Mouse (Mus musculus): Measurements from ENCODE around the gene B3gnt6. TPM values are rescaled to one million over a fixed set of nuclear protein-coding genes. Genes with fewer than 3 reads are reported as not detected.

B3gnt6 gene
- polyA plus RNA-seq, 1 experiment: 1.1 TPM

DNA sequence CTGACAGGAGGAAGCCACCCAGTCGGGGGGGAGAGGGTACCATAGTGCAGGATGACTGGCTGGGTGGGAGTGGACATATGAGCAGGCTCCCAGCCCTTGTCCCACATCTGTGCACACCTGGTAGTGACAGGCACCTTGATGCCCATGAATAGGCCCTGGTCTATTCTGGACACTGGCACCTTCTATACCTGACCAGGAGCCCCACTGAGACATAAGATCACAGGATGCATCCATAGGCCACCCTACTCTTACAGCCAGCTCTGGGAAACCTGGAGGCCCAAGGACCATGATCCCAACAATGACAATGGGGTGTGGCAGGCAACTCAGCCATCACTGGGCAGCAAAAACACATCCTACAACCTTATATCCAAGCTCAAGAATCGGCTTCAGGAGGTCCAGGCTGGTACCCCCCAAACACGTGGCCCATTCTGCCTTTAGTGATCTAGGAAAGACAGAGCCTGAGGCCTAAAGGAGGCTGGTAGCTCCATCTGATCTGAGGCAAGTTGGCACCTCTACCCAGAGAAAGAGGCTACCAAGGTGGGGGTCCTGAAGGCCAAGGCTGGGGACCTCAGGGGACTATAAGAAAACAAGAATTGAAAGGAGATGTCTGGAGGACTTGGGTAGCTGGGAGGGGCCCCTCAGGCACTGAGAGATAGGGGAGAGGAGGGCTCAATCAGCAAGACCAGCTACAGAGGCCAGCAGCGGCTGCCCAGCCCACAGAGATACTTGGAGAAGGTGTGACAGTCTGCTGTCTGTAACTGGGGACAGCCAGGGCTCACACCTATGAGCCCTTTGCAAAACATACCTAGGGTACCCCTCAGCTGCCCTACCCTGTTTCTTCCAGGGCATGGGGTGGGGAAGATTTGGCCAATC, 24.2 kb downstream of the B3gnt6 start:
- TF ChIP-seq CTCF (IDR thresholded peaks at IDR 0.05; ENCODE audit: borderline replicate concordance, insufficient read depth, low read depth, low read length): no peak
- no peak for TF ChIP-seq POLR2A (IDR thresholded peaks at IDR 0.05; ENCODE audit: borderline replicate concordance, insufficient read depth, low read length)
- H3K27ac ChIP-seq (ENCODE audit: insufficient read depth, low read length): no peak overlapping the region
- H3K27me3 ChIP-seq (ENCODE audit: control insufficient read depth, insufficient read depth, low read length): no peaks in the 10 kb centered on the region
- no peak overlapping the region for H3K4me3 ChIP-seq (replicated peaks; ENCODE audit: insufficient read depth, low read depth, low read length)
- 91% methylated on average over 4 of the region's 4 CpGs for WGBS
- H3K4me1 ChIP-seq (ENCODE audit: control insufficient read depth, insufficient read depth, low read length): peaks cover 22% of the 10 kb centered on the region
- DNase-seq: no peak

DNA sequence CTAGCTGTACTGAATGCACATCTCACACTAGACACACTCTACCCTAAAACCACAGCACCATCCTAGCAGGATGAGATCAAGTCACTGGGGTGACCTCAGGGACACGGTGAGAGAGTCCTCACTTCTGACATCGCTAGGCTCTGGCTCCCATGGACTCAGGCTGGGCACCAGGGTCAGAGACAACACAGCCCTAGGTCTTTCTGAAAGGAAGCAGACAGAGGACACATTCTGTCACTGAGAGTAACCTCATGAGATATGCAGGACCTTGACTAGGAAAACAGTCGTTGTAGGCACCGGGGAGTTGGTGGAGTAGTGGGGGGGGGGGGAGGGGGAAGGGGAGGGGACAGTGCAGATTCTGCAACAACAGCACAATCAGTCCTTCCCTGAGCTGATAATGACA, 25.9 kb downstream of the B3gnt6 start:
- TF ChIP-seq POLR2A (IDR thresholded peaks at IDR 0.05; ENCODE audit: borderline replicate concordance, insufficient read depth, low read length) (no peak), CTCF (IDR thresholded peaks at IDR 0.05; ENCODE audit: borderline replicate concordance, insufficient read depth, low read depth, low read length) (no peak)
- 73% methylated on average over 4 of the region's 4 CpGs for WGBS
- no peaks in the 10 kb centered on the region for H3K27me3 ChIP-seq (ENCODE audit: control insufficient read depth, insufficient read depth, low read length)
- H3K4me3 ChIP-seq (replicated peaks; ENCODE audit: insufficient read depth, low read depth, low read length): no peak overlapping the region
- H3K27ac ChIP-seq (ENCODE audit: insufficient read depth, low read length): no peak overlapping the region
- peaks cover 18% of the 10 kb centered on the region for H3K4me1 ChIP-seq (ENCODE audit: control insufficient read depth, insufficient read depth, low read length)
- DNase-seq: no peak

DNA sequence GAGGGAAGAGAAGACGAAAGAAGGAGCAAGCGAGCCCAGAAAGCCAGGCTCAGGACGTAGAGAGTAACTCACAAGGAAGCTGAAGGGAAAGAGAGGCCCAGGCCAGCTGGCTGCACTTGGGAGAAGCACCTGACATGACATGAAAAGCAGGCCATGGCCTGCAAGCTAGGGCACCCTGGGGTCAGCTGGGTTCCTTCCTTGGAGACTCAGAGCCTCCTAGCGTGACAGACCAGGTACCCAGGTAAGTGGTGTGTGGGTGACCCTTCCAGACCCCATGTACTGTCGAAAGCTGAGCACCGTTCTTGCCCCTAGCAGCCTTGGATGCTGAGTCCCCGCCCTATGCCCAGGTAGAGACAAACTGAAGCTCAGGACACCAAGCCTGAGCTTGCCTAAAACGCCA, 26.6 kb downstream of the B3gnt6 start:
- Histone ChIP-seq H3K4me1 (ENCODE audit: control insufficient read depth, insufficient read depth, low read length) (peaks cover 18% of the 10 kb centered on the region), H3K27me3 (ENCODE audit: control insufficient read depth, insufficient read depth, low read length) (no peaks in the 10 kb centered on the region), H3K4me3 (replicated peaks; ENCODE audit: insufficient read depth, low read depth, low read length) (no peak overlapping the region), H3K27ac (ENCODE audit: insufficient read depth, low read length) (no peak overlapping the region)
- 87% methylated on average over 8 of the region's 8 CpGs for WGBS
- no peak for DNase-seq
- TF ChIP-seq POLR2A (IDR thresholded peaks at IDR 0.05; ENCODE audit: borderline replicate concordance, insufficient read depth, low read length): no peak
- TF ChIP-seq CTCF (IDR thresholded peaks at IDR 0.05; ENCODE audit: borderline replicate concordance, insufficient read depth, low read depth, low read length): no peak

DNA sequence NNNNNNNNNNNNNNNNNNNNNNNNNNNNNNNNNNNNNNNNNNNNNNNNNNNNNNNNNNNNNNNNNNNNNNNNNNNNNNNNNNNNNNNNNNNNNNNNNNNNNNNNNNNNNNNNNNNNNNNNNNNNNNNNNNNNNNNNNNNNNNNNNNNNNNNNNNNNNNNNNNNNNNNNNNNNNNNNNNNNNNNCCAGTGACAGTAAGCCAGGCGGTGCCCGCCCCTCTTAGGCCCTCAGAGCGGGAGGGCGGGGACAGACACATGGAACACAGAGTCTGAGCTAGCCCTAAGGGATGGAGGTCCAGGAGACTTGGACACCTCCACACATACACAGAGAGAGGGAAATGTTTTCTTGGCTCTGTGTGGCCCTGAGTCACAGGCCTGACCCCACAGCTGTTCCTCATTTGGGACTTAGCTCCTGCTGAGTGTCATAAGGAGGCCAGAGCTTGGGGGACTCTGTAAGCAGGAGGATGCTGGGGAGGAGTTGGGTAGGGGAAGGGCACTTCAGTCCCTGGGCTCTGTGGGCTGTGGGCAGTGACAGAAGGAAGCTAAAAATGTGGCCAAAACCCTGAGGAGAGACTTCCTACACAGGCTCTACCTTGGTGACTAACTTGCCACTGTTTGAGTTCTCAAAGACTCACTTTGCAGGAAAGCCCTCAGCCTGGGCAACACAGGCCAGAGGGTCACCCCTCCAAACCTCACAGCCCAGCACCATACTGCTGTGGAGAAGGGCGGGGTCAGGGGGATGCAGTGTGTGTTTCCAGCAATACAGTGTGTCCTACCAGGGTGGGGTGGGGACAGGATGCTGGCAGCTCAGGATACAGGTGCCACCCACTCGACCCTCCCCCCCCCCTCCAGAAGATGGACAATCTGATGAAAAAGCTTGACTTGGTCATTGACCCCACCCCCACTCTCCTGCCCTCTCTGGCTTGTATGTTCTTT, 27.9 kb downstream of the B3gnt6 start:
- DNase-seq: peak; percentile 34 to 55
- Histone ChIP-seq H3K27ac (ENCODE audit: insufficient read depth, low read length) (no peak overlapping the region), H3K27me3 (ENCODE audit: control insufficient read depth, insufficient read depth, low read length) (no peaks in the 10 kb centered on the region), H3K4me1 (ENCODE audit: control insufficient read depth, insufficient read depth, low read length) (peaks cover 18% of the 10 kb centered on the region), H3K4me3 (replicated peaks; ENCODE audit: insufficient read depth, low read depth, low read length) (no peak overlapping the region)
- TF ChIP-seq POLR2A (IDR thresholded peaks at IDR 0.05; ENCODE audit: borderline replicate concordance, insufficient read depth, low read length) (no peak), CTCF (IDR thresholded peaks at IDR 0.05; ENCODE audit: borderline replicate concordance, insufficient read depth, low read depth, low read length) (no peak)
- 71% methylated on average over 6 of the region's 6 CpGs for WGBS

DNA sequence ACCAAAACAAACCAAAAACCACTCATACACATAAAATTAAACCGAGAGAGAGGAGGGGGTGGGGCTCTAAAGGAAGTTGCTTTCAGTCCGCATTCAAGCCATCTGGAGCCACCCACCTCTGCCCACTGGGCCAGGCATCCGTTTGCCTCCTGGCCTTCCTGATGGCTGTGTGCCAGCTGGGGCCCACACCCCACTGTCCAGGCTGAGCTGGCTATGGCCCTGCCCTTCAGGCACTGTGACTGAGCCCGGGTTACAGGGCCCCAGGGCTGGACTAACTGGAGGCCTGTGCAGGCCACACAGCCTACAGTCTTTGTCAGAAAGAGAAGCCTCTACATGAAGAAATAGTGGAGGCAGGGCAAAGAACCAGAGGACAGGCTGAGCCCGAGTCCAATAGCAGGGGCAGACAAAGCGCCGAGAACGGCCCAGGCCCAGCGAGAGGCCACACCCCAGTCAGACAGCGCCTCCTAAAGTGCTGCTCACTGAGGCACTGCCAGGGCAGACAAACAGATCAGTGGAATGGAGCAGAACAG, 34.2 kb downstream of the B3gnt6 start:
- DNase-seq: peak in 1 of 2 experiments; percentile 18
- H3K4me3 ChIP-seq (replicated peaks; ENCODE audit: insufficient read depth, low read depth, low read length): no peak overlapping the region
- 41% methylated on average over 10 of the region's 10 CpGs for WGBS
- H3K27ac ChIP-seq (ENCODE audit: insufficient read depth, low read length): no peak overlapping the region
- TF ChIP-seq CTCF (IDR thresholded peaks at IDR 0.05; ENCODE audit: borderline replicate concordance, insufficient read depth, low read depth, low read length) (no peak), POLR2A (IDR thresholded peaks at IDR 0.05; ENCODE audit: borderline replicate concordance, insufficient read depth, low read length) (no peak)
- no peaks in the 10 kb centered on the region for H3K27me3 ChIP-seq (ENCODE audit: control insufficient read depth, insufficient read depth, low read length)
- H3K4me1 ChIP-seq (ENCODE audit: control insufficient read depth, insufficient read depth, low read length): no peaks in the 10 kb centered on the region; the same call in 1 of the 2 replicates

DNA sequence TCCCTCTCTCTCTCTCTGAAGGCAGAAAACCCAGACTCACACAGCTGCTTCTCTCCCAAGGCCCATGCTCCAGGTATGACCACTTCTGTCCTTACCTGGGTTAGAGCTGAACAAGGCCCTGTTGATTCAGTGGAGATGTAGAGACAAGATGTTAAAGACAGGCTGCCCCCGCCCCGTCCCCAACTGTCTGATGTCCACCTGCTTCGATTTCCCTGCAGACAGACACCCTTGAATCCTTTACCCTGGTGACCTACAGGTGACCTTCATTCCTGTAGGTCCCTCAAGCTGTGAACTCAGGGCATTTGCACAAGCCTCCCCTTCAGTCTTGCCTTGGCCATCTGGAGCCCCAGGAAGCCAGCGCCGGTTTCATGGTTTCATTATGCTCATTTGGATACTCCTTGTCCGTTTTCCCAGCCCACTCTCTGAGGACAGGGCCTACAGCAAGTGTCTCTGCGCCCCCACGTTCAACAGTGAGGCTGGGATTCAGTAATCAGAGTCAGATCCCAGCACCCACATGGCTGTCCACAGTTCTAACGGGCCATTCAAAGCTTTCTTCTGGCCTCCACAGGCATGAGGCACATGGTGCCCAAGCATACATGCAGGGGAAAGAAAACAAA, 34.8 kb downstream of the B3gnt6 start:
- no peak overlapping the region for H3K4me3 ChIP-seq (replicated peaks; ENCODE audit: insufficient read depth, low read depth, low read length)
- H3K4me1 ChIP-seq (ENCODE audit: control insufficient read depth, insufficient read depth, low read length): no peaks in the 10 kb centered on the region; the same call in 1 of the 2 replicates
- DNase-seq: no peak
- H3K27ac ChIP-seq (ENCODE audit: insufficient read depth, low read length): no peak overlapping the region
- TF ChIP-seq CTCF (IDR thresholded peaks at IDR 0.05; ENCODE audit: borderline replicate concordance, insufficient read depth, low read depth, low read length) (no peak), POLR2A (IDR thresholded peaks at IDR 0.05; ENCODE audit: borderline replicate concordance, insufficient read depth, low read length) (no peak)
- H3K27me3 ChIP-seq (ENCODE audit: control insufficient read depth, insufficient read depth, low read length): no peaks in the 10 kb centered on the region
- WGBS: 70% methylated on average over 9 of the region's 9 CpGs

DNA sequence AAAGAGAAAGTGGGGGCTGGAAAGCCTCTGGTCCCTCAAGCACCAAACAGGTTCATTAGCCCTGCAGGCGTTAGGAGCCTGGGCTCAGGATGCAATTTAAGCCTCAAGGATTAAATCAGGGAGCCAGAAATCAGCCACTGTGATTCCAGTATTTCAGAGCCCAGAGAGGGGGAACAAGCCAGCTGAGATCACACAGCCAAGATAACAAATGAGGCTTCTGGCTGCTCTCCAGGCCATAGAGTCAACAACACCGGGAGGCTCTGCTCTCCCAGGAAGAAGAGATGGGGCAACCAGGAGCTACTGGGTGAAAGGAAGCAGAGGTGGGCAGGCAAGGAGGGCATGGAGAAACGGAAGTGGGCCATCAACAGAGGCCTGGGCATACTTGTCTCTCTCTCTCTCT, 35.6 kb downstream of the B3gnt6 start:
- Histone ChIP-seq H3K27ac (ENCODE audit: insufficient read depth, low read length) (no peak overlapping the region), H3K4me1 (ENCODE audit: control insufficient read depth, insufficient read depth, low read length) (peaks cover 3% of the 10 kb centered on the region), H3K27me3 (ENCODE audit: control insufficient read depth, insufficient read depth, low read length) (no peaks in the 10 kb centered on the region), H3K4me3 (replicated peaks; ENCODE audit: insufficient read depth, low read depth, low read length) (no peak overlapping the region)
- WGBS: 65% methylated on average over 3 of the region's 3 CpGs
- DNase-seq: no peak
- no peak for TF ChIP-seq POLR2A (IDR thresholded peaks at IDR 0.05; ENCODE audit: borderline replicate concordance, insufficient read depth, low read length)
- no peak for TF ChIP-seq CTCF (IDR thresholded peaks at IDR 0.05; ENCODE audit: borderline replicate concordance, insufficient read depth, low read depth, low read length)

Data from cerebellum, adult 2 months (tissue).